Mouse (Mus musculus): ENCODE data around the gene Ly86. TPM values are rescaled to one million over a fixed set of nuclear protein-coding genes. Genes with fewer than 3 reads are reported as not detected.

Gene Ly86
- under 1 TPM; 0.37 to 0.69 TPM for total RNA-seq (2021)
- long read RNA-seq, experiment 1: 0 reads
- long read RNA-seq, experiment 2: 0 reads

DNA sequence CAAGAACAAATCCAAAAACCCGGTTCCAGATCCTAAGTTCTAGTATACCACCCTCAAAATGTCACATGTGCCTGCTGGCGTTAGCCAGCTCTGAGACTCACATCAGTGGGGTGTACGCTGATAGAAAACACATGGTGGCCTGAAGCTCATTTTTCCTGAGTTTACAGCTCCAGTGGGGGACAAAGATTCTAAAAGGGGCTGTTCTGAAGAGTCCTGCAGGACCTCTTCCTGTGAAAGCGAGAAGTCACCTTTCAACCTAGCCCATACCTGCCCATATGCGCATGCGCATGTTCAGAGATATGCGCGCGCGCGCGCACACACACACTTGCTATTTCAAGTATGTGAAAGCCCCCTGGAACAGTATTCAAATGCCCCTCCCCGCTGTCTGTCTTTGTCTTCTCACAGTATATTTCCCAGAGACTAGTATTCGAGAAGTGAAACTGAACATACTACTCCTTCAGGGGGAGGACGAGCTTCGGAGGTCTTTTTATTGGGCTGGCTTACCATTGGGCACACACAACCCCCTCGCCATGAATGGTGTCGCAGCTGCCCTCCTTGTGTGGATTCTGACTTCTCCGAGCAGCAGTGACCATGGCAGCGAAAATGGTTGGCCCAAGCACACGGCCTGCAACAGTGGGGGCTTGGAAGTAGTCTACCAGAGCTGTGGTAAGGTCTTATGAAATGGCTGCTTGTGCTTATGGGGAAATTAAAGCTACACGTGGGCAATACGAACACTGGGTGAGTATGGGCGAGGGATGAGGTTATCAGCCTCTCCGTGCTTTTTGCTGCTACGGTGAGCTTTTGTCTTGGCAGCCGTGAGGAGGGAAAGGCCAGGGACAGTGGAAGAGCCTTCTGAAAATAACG, at the start of gene Ly86:
TSS of gene Ly86 (plus strand) at position 300 of the 864 bp plus-strand sequence.
- DNase-seq (ENCODE audit: low spot score): no peak

DNA sequence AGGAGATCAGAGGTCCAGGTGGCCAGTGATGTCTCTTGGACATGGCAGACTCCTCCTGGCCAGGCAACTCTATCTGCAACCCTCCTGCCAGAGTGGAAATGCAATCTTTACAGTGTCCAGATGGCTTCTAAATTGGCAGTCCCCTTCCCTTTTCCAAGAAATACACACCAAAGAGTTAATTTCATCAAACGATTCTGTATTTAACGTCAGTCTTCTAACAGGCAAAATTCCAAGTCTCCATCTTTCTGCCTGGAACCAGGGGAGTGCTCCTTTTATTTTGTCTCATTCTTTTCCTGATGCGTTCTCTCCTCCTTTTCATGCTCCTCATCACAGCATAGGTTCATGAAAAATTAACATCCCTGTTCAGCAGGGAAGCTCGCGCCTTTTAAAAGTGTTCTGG, 47.1 kb upstream of the Ly86 start:
- DNase-seq (ENCODE audit: low spot score): no peak

DNA sequence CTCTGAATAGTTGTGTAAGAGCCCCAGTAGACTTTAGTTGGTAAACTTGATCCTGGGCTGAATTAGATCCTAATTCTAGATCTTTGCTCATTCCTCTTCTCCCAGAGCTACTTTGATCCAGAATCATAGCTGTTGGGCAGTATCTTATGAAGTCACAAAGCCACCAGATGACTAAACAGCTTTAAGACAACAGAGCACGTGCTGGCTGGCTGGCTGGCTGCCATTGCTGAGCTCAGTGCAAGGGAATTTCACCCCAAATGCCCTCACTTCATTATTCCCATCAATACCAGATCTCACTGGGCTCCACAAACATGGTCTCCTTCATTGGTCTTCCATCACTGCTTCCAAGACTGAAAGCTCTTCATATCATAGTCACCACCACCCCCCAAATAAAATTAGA, 46.2 kb upstream of the Ly86 start:
- no peak for DNase-seq (ENCODE audit: low spot score)

DNA sequence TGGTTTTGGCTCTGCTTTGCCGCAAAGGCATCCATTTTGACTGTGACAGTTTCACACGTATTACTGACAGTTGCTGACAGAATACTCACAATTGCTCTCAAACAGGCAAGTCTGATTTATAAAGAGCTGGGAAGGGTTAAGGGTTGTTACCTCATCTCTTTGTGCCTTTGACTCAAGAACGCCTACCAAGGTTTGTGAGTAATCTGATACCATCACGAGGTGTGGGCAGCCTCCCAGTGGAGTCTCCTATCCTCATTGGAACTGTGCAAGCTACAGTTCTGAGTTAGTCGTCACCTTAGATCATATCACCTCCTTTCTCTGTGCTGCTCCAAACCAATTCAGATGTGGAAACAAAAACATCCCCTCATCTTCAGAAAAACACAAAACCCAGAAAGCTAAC, 42.1 kb upstream of the Ly86 start:
- no peak for DNase-seq (ENCODE audit: low spot score)

DNA sequence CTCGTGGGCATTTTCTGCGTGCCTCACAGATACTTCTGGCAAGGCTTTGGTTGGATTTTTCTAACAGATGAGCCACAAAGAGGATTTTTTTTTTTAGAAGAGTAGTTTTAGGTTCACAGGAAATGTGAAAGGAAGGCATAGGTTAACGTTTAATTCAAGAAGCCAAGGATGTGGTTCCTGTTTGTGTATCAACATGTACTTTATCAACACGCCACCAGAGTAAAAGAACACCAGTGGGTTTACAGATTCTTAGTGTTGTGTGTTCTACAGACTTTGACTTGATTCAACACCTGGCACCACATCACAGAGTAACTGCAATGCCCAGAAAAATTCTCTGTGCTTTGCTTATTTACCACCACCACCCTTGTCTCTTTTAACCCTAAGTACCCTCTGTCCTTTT, 37.0 kb upstream of the Ly86 start:
- DNase-seq (ENCODE audit: low spot score): no peak

DNA sequence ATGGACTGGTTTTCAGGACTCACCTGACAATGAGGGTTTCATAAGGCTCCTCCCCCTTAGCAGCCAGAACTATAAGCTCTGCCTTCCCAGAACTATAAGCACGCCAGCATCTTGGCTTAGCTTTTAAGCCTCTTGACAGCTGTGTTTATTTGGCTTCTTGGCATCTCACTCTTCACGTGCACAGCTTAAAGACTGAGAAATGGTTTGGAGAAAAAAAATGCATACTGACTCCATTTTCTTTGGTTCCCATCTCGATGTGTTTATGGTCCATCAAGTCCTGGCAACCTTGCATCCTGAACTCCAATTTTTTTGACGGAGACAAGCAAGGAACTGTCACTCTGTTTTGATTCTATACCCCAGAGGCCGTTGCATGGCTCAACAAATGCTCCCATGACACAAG, 35.7 kb upstream of the Ly86 start:
- DNase-seq (ENCODE audit: low spot score): no peak

DNA sequence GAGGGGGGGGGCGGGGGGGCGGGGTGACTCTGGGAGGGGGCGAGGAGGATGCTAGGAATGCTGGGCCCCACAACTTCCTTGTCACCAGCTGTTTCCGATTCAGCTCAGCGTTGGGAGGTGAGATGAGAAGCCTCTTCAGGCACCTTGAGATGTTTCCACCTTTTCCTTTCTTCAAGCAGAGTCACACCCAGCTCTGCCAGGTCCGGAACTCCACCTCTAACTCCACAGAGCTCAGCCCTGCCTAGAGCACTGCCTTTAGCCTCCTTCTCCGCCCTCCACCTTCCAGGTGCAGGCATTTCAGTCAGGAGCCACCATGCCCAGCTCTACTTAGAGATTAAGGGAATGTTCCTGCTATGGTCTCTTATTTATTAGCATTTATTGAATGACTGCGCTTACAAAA, 34.7 kb upstream of the Ly86 start:
- no peak for DNase-seq (ENCODE audit: low spot score)

DNA sequence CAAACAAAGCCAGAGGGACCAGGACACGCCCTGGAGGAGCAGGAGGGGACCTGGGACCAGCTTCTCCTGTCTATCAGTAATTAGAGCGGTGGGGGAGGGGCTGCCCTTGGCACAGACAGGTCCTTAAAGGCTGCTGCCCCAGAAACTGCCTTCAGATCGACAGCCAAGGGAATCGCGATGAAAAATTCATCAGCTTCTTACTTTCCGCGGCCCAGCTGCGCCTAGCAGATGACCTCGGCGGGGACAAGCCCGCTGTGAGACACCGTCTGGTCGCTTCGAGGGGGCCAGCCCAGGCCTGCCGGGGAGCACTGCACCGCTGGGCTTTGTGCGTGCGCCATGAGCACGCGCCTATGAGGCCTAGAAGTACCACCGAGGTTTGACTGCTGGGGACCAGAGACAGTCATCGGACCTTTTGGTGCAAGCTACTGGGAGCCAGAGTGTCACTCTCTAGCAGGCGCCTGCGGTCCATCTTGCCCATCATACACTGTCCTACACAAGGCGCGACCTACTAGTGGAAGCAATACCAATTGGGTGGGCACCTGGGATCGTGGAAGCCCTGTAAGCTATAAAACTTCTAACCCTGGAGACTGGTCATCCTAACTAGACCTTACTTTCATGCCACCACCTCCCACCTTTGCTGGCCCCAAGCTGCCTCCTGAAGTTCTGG, 33.3 kb upstream of the Ly86 start:
- DNase-seq (ENCODE audit: low spot score): no peak

DNA sequence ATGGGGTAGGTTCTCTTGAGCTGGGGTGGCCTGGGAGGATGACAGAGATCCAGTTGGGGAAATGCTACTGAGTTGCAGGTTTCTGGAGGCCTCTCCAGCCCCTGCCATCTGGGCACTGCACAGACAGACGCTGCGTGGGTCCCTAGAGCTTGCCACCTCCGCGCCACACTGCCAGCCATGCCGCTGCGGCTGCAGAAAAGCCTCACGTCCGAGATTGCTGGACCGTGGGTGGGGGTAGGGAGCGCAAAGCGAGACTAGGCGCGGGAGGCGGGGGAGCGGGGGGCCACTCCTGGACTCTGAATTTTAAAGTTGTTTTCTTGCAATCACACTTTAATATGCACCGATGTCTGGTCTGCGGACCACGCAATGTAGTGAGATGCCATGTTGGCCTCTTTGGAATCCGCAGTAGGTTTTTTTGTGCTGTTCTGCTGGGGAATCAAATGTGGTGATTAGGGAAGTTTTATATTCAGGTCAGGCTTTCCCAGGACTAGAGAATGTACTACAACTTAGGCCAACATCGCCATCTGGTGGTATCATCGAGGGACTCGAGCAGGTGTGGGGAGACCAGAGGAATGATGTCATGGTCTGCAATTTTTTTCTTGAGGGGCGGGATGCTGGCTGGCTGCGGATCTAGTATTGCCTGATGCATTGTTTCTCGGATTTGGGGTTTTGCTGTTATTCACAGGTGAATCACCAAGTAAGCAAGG, 32.6 kb upstream of the Ly86 start:
- peak; percentile 90 for DNase-seq (ENCODE audit: low spot score)

DNA sequence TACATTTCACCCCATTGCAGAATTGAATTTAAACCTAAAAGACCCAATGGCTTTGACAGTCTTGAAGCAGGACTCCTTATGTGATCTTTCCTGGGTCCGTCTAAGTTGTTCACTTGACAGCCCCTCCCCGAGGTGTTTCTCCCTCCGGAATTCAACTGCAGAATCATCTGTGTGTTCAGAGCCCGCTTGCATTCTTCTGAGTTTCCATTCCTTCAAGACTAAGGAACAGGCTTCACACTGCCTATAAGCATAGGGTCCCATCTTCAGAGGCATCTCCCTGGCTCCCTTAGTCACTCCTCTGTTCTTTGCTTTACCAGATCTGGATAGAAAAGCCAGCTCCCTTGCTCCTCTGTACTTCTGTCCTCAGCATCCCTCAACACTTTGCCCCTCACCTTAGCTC, 32.1 kb upstream of the Ly86 start:
- DNase-seq (ENCODE audit: low spot score): no peak

DNA sequence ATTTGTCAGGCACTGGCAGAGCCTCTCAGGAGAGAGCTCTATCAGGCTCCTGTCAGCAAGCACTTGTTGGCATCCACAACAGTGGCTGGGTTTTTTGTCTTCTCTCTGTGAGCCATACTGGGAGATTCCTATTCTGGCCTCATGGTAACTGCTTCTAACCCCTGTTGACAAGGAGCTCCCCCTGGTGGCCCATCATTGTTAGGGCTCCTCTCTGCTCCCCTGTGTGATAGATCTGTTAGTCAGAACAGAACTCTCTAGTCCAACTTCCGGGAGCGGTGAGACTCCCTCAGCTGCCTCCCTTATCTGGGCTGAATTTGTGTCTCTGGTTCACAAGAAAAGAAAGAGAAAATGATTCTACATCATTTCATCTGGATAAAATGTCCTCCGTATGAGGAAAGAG, 19.5 kb upstream of the Ly86 start:
- peak; percentile 44 for DNase-seq (ENCODE audit: low spot score)

DNA sequence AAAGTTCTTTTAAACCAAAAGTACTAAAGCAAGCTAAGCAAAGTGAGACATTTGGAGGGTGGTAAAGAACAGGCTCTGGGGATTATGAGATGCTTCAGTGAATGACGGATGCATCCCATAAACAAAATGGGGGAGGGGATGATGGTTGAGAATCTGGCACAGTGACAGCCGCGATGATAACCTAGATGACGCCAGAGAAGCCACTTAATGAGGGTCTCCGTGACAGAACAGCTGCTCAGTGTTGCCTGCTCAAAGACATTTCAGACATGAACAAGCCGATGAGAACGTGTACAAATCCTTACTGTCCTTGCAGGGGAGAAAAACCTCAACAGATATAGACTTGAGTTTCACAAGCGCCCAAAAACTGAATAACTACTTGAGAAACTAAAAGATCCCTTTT, 15.3 kb upstream of the Ly86 start:
- DNase-seq (ENCODE audit: low spot score): no peak

DNA sequence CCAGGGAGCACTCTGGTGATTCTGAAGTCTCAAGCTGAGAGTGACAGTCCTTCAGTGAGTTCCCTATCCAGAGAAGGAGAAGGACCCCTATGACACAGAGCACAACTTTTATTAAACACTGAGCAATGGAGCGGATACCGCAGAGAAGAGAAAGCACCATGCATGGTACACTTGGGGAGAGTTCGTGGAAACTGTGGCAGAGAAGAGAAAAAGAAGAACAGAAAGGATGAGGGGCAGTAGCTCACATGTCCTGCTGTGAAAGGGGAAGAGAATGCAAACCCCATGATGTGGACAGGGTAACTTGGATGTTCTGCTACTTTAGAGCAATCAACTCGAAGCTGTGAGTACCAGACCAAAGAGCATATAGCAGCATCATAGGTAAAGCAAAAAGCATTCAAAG, 14.0 kb upstream of the Ly86 start:
- no peak for DNase-seq (ENCODE audit: low spot score)

DNA sequence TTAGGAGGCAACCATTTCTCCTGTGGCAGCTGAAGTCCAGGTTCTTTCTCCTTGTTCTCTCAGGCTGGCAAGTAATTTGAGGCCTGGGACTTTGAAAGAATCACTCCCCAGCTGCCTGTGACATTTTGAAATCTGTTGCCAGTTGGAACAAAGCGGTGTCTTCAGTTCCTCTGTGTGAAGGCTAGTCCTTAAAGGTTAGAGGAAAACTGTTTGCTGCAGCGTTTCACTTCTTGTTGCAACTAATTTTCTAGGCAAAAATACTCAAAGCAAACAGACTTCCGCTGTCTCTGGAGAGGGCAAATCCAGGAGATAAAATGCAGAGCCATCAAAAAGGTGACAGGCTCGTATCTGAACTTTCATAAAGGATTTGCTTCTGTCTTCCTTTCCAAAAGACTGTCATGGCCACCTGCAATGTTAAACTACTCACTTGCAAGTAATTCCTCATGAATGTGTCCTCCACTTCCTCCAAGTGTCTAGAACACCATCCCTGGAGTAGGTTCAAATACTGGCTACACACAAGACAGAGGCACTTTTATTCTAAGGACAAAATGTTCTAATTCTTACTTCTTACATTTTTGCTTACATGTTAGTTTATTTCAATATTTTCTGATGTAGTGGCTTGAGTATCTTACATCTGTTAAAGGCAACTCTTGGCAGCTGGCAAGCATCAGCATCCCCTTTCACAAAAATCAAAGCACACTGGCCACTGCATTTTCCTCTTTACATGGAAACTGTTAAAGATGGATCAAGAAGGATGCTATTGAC, 12.0 kb upstream of the Ly86 start:
- no peak for DNase-seq (ENCODE audit: low spot score)

DNA sequence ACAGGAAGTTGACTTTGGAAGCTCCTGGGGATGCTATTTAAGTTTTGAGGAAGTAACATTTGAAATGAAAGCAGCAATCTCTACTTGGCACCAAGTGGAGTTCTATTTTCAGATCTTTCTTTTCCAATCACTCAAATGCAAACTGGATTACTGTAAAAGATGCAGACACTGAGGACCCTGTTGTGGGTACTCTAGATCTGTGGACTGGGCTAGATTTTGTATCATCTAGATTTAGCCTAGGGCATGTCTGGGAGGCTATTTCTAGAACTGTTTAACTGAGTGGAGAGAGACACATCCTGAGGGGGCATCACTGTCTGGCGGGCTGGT, 11.5 kb upstream of the Ly86 start:
- no peak for DNase-seq (ENCODE audit: low spot score)

DNA sequence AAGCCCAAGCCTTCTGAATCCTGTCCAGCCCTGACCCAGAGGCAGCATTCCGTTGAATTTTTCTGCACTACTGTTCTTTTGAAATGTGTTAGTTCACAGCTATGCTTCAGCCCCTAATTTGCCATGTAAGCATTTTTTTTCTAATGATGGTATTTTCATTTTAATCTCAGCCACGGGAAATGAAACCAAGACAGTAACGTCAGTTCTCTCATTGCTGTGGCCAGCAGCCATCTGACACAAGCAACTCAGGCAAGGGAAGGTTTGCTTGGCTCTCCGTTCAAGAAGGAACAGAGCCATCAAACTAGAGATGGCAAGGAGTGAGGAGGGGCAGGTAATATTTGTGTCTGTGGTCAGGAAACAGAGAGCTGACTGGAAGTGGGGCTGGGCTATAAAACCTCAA, 7.7 kb upstream of the Ly86 start:
- no peak for DNase-seq (ENCODE audit: low spot score)

DNA sequence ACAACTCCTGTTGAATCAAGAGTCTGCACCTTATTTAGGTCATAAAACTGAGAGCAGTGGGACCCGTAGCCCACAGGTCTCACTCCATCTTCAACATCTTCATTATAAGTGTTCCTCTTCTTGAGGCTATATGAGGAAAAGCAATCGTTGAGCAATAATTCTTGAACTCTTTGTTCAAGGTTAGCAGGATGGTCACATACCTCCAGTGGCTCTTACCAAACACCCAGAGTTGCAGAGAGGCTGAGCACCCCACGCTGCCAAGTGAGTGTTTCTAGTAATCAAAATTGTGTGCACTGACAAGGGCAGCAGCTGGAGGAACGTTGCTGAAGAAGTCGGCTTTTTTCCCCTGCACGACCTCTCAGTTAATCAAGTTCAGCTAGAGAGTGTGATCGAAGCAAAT, 7.1 kb upstream of the Ly86 start:
- no peak for DNase-seq (ENCODE audit: low spot score)

DNA sequence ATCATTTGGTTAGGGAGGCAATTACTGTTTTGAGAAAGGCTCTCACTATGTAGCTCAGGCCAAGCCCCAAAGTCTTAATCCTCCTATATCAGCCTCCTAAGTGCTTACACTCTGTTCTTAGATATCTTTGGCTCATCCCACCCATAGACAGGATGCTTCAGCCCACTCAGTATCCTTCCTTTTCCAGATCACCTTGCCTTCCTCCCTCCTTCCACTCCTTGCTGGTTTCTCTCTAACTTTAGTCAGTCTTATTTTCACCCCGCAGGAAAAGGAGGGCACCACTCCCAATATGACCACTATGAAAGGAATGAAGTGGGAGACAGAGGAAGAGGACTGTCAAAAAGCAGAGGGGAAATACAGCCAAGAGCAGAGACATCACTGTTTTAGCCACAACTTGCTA, 2.2 kb upstream of the Ly86 start:
- no peak for DNase-seq (ENCODE audit: low spot score)

DNA sequence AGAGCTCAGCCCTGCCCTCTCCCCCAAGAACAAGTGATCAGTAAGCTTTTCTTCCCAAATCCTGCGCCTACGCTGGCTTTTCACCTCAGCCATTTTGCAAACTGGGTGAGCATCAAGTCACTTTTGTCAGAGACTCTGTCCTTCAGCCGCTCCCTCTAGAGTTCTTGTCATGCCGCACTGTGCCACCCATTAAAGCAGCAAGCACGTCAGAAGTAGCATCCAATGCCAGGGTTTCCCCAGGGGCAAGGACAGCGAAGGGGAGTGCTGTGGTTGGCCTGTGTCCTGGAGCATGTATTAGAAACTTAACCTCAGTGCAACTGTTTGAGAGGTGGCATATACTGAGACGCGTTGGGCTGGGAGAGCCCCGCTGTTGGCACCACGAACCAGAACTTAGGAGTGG, 815 bp downstream of the Ly86 start:
- no peak for DNase-seq (ENCODE audit: low spot score)

DNA sequence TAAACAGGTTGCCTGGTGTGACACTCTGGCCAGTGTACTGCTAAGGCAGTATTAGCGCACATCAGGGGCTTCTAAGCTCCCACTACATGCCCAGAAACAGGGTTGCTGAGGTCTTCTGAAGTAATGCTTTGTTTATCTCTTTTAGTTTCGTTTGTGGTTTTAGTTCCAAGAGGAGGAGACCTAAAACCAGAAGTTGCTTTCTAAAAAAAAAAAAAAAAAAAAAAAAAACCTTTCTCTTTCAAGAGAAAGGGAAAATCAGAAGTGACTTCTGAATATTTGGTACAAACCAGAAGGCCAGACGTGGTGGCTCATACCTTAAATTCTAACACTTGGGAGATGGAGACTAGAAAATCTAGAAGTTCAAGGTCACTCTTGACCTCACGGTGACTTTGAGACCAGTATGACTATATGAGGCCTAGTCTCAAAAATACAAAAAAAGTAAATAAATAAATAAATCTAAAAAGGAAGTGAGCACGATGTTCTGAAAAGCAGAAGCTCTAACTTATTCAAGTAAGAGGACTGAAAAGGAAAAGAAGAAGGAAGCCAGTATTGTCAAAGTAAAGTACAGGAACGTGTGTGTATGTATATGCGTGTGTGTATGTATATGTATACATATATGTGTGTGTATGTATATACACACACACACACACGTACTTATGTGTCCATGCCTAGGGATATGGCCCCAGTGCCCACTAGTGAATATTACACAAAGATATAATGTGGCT, 3.0 kb downstream of the Ly86 start:
- no peak for DNase-seq (ENCODE audit: low spot score)

DNA sequence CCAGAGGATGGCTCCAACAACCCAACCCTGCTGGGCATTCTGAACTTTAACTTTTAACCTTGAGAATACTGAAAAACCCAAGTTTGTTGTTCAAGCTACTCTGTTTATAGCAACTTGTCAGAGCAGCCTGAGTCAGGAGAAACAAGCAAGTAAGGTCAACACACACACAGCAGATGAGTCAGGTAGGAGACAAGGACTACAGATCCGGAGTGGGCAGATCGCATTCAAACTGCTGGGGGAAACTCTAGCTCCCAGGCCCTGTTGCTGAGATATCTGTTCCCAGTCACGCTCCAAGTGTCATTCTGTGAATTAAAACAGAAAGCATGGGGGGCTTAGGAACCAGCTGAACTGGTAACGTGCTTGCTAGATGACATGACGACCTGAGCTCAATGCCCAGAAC, 4.0 kb downstream of the Ly86 start:
- no peak for DNase-seq (ENCODE audit: low spot score)
